Mouse (Mus musculus) neural tube, embryonic 13.5 days (tissue): Measurements from ENCODE around the gene Gm13271. TPM values are rescaled to one million over a fixed set of nuclear protein-coding genes. Genes with fewer than 3 reads are reported as not detected.
A peak's percentile ranks its signal among the peaks of the same experiment; 100 is the strongest.
"Not testable (repeated sequence)": the region's sequence is repeated elsewhere in the genome, so short reads cannot be mapped to it uniquely, and the experiment has no call there.

ENCODE experiments used
- ATAC-seq: fragments of 200-750 bp; cut with Nextera tagmentation; 2 replicates; pipeline ENCODE4 v1.8.0; 2017; ENCODE audit warnings: low read depth, mild to moderate bottlenecking, moderate TSS enrichment, moderate library complexity
- H3K27ac ChIP-seq: fragments of 300-500 bp; sonication (generic); replicated peaks from 2 replicates; pipeline ENCODE4 v1.5.1; 2015; ENCODE audit warnings: moderate library complexity, mild to moderate bottlenecking, inconsistent platforms
- H3K27me3 ChIP-seq: fragments of 300-500 bp; sonication (generic); 2 replicates; pipeline ENCODE4 v1.6.1; 2015; ENCODE audit warnings: mild to moderate bottlenecking, inconsistent platforms
- H3K36me3 ChIP-seq: fragments of 300-500 bp; sonication (generic); 2 replicates; pipeline ENCODE4 v1.6.1; 2015; ENCODE audit warnings: mild to moderate bottlenecking, inconsistent platforms
- H3K4me1 ChIP-seq: fragments of 300-500 bp; sonication (generic); replicated peaks from 2 replicates; pipeline ENCODE4 v1.6.1; 2015; ENCODE audit warnings: inconsistent platforms
- H3K4me2 ChIP-seq: fragments of 300-500 bp; sonication (generic); 2 replicates; pipeline ENCODE4 v1.6.1; 2015; ENCODE audit warnings: inconsistent platforms, mild to moderate bottlenecking, moderate library complexity
- H3K4me3 ChIP-seq: fragments of 300-500 bp; sonication (generic); 2 replicates; pipeline ENCODE4 v1.5.1; 2015; ENCODE audit warnings: mild to moderate bottlenecking, inconsistent platforms
- H3K9ac ChIP-seq: fragments of 300-500 bp; sonication (generic); 2 replicates; pipeline ENCODE4 v1.6.1; 2015; ENCODE audit warnings: moderate library complexity, mild to moderate bottlenecking, inconsistent platforms
- H3K9me3 ChIP-seq: fragments of 300-500 bp; sonication (generic); 2 replicates; pipeline ENCODE4 v1.6.1; 2016; ENCODE audit warnings: inconsistent platforms
- WGBS: fragments of 180-500 bp; shearing (Covaris S2); methylation state at CpG from one replicate; pipeline ENCODE4 v1.1.7; 2015; 5-methylcytosine and 5-hydroxymethylcytosine counted together
- polyA plus RNA-seq: library from polyadenylated mRNA; unstranded; fragments of >200 nt; fragmentation: Nextera tagmentation; extraction: Ambion mirVana; gene quantifications from 2 replicates; pipeline ENCODE4 v1.2.1, GENCODE M21; 2015

The Gm13271 gene
- polyA plus RNA-seq, 1 experiment from 2014 or later, result not detected

DNA sequence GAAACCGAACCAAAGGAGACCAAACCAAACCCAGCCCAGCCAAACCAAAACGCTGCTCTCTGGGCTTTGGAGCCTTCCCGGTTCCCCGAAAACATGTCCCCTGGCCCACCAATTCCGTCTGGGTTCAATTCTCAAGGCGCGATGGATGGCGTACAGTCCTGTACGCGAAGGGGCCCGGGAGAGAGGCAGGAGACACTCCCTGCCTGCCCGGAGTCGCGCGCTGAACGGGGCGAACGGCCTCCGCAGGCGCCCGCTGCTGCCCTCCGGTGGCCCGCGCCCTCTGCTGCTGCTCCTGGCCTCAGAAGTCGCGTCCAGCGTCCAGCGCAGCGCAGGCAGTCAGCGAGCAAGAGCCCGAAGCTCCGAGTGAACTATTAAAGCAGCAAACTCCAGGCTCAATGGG lies 18.9 kb downstream of the Gm13271 start, which contains the start of gene Gm13290:
TSS of gene Gm13290 (plus strand) at position 301 of the 400 bp plus-strand sequence.
- H3K4me1 ChIP-seq, H3K9ac ChIP-seq, H3K27me3 ChIP-seq, H3K9me3 ChIP-seq, H3K36me3 ChIP-seq, ATAC-seq, H3K4me2 ChIP-seq, H3K4me3 ChIP-seq, H3K27ac ChIP-seq: not testable (repeated sequence)
- WGBS, result no CpG with 5 or more reads among the region's 32 CpGs

DNA sequence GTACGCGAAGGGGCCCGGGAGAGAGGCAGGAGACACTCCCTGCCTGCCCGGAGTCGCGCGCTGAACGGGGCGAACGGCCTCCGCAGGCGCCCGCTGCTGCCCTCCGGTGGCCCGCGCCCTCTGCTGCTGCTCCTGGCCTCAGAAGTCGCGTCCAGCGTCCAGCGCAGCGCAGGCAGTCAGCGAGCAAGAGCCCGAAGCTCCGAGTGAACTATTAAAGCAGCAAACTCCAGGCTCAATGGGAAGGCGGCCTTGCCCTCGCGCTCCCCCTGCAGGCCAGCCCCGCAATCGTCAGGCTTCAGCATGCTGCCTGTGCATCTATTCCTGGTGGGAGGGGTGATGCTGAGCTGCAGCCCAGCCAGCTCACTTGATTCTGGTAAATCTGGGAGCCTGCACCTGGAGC lies 22.0 kb downstream of the Gm13271 start, which contains the start of gene Gm13289:
TSS of gene Gm13289 (plus strand) at position 301 of the 400 bp plus-strand sequence.
- H3K27ac ChIP-seq, ATAC-seq, H3K4me1 ChIP-seq, H3K27me3 ChIP-seq, H3K36me3 ChIP-seq, H3K9me3 ChIP-seq, H3K4me2 ChIP-seq, H3K9ac ChIP-seq, H3K4me3 ChIP-seq: not testable (repeated sequence)
- no CpG with 5 or more reads among the region's 29 CpGs for WGBS

- not testable (repeated sequence) for H3K36me3 ChIP-seq, H3K27me3 ChIP-seq, H3K4me1 ChIP-seq, H3K27ac ChIP-seq, H3K9ac ChIP-seq, H3K4me3 ChIP-seq, ATAC-seq, H3K9me3 ChIP-seq, H3K4me2 ChIP-seq
- WGBS, result no CpG with 5 or more reads among the region's 29 CpGs
Measured at GRCm38 (mm10) chr4:88779550-88779949, 24.9 kb downstream of the Gm13271 start, which contains the start of gene Gm13272. Gene Gm13272, plus strand, starts transcription at chr4:88779850.

GRCm38 (mm10) chr4:88780320-88780719 lies 25.7 kb downstream of the Gm13271 start:
- H3K27ac ChIP-seq, H3K4me2 ChIP-seq, H3K9me3 ChIP-seq, H3K36me3 ChIP-seq, H3K27me3 ChIP-seq, H3K4me1 ChIP-seq, H3K9ac ChIP-seq, ATAC-seq, H3K4me3 ChIP-seq: not testable (repeated sequence)
- WGBS, result 46% methylated on average over 16 of the region's 18 CpGs

GRCm38 (mm10) chr4:88781831-88782230 lies 27.2 kb downstream of the Gm13271 start, which contains the start of gene Ifnz:
Gene Ifnz, plus strand, starts transcription at chr4:88782131.
- H3K4me1 ChIP-seq, H3K36me3 ChIP-seq, H3K27me3 ChIP-seq, ATAC-seq, H3K9ac ChIP-seq, H3K9me3 ChIP-seq, H3K27ac ChIP-seq: not testable (repeated sequence)
- Histone ChIP-seq H3K4me3 (peak within 1 kb of the TSS; percentile 19; the same call in 1 of the 2 replicates), H3K4me2 (peak within 1 kb of the TSS; percentile 41)
- 19% methylated on average over 5 of the region's 7 CpGs for WGBS

DNA sequence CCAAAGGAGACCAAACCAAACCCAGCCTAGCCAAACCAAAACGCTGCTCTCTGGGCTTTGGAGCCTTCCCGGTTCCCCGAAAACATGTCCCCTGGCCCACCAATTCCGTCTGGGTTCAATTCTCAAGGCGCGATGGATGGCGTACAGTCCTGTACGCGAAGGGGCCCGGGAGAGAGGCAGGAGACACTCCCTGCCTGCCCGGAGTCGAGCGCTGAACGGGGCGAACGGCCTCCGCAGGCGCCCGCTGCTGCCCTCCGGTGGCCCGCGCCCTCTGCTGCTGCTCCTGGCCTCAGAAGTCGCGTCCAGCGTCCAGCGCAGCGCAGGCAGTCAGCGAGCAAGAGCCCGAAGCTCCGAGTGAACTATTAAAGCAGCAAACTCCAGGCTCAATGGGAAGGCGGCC lies 27.7 kb downstream of the Gm13271 start:
- not testable (repeated sequence) for H3K9ac ChIP-seq, H3K36me3 ChIP-seq, H3K4me1 ChIP-seq, H3K9me3 ChIP-seq, H3K27ac ChIP-seq, ATAC-seq, H3K27me3 ChIP-seq
- Histone ChIP-seq H3K4me2 (peak overlapping the region; percentile 41), H3K4me3 (peak overlapping the region; percentile 19; the same call in 1 of the 2 replicates)
- 0% methylated on average over 3 of the region's 31 CpGs for WGBS

- not testable (repeated sequence) for ATAC-seq, H3K4me3 ChIP-seq, H3K9me3 ChIP-seq, H3K4me2 ChIP-seq, H3K27ac ChIP-seq, H3K9ac ChIP-seq, H3K4me1 ChIP-seq, H3K27me3 ChIP-seq, H3K36me3 ChIP-seq
- no CpG with 5 or more reads among the region's 27 CpGs for WGBS
Measured at GRCm38 (mm10) chr4:88785409-88785808, 30.7 kb downstream of the Gm13271 start, which contains the start of gene Gm13276. Gene Gm13276, plus strand, starts transcription at chr4:88785709.

GRCm38 (mm10) chr4:88788402-88788801 lies 33.7 kb downstream of the Gm13271 start, which contains the start of gene Gm13277:
Gene Gm13277, plus strand, starts transcription at chr4:88788632.
- not testable (repeated sequence) for H3K9ac ChIP-seq, H3K4me1 ChIP-seq, H3K27me3 ChIP-seq, H3K27ac ChIP-seq, H3K9me3 ChIP-seq, H3K4me2 ChIP-seq, H3K4me3 ChIP-seq, H3K36me3 ChIP-seq, ATAC-seq
- 0% methylated on average over 4 of the region's 28 CpGs for WGBS

- no CpG with 5 or more reads among the region's 28 CpGs for WGBS
- ATAC-seq, result not testable (repeated sequence)
Measured at GRCm38 (mm10) chr4:88791250-88791649, 36.6 kb downstream of the Gm13271 start, which contains the start of gene Gm13278. Gene Gm13278, plus strand, starts transcription at chr4:88791550.

GRCm38 (mm10) chr4:88793936-88794675 lies 39.4 kb downstream of the Gm13271 start, which contains the start of gene Gm13275:
Gene Gm13275, plus strand, starts transcription at chr4:88794487.
- H3K4me2 ChIP-seq, H3K4me1 ChIP-seq, H3K36me3 ChIP-seq, ATAC-seq, H3K9ac ChIP-seq, H3K27ac ChIP-seq, H3K27me3 ChIP-seq, H3K9me3 ChIP-seq, H3K4me3 ChIP-seq: not testable (repeated sequence)
- 2% methylated on average over 12 of the region's 52 CpGs for WGBS

More at GRCm38 (mm10) chr4:88791250-88791649, 36.6 kb downstream of the Gm13271 start, which contains the start of gene Gm13278:
- not testable (repeated sequence) for H3K4me2 ChIP-seq, H3K9me3 ChIP-seq, H3K27me3 ChIP-seq, H3K4me1 ChIP-seq, H3K36me3 ChIP-seq, H3K4me3 ChIP-seq, H3K27ac ChIP-seq, H3K9ac ChIP-seq

DNA sequence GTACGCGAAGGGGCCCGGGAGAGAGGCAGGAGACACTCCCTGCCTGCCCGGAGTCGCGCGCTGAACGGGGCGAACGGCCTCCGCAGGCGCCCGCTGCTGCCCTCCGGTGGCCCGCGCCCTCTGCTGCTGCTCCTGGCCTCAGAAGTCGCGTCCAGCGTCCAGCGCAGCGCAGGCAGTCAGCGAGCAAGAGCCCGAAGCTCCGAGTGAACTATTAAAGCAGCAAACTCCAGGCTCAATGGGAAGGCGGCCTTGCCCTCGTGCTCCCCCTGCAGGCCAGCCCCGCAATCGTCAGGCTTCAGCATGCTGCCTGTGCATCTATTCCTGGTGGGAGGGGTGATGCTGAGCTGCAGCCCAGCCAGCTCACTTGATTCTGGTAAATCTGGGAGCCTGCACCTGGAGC lies 42.4 kb downstream of the Gm13271 start, which contains the start of gene Gm13279:
TSS of gene Gm13279 (plus strand) at position 301 of the 400 bp plus-strand sequence.
- ATAC-seq, H3K27me3 ChIP-seq, H3K27ac ChIP-seq, H3K9ac ChIP-seq, H3K4me2 ChIP-seq, H3K9me3 ChIP-seq, H3K4me3 ChIP-seq, H3K36me3 ChIP-seq, H3K4me1 ChIP-seq: not testable (repeated sequence)
- WGBS, result no CpG with 5 or more reads among the region's 28 CpGs

DNA sequence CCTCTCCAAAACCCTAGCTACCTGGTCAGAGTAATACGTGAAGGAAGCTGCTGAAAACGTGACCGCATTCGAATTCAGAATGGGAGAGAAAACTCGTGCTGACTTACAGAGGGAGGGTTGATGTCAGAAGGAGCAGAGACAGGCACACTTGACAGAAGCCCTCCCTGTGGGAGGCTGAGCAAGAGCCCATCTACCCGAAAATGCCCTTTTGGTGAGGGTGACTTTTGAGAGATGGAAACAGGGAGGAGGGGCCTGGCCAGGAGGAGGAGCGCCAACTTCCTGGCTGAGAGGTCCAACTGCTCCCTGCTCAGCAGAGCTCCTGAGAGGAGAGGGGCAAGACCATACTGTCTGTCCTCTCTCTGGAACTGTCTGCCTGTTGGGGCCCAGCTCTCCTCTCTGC lies 44.7 kb downstream of the Gm13271 start, which contains the start of gene Gm13285:
TSS of gene Gm13285 (plus strand) at position 301 of the 400 bp plus-strand sequence.
- H3K4me2 ChIP-seq, H3K9me3 ChIP-seq, H3K4me1 ChIP-seq, H3K36me3 ChIP-seq, H3K4me3 ChIP-seq, H3K27me3 ChIP-seq, ATAC-seq, H3K27ac ChIP-seq, H3K9ac ChIP-seq: not testable (repeated sequence)
- WGBS, result 19% methylated on average over 5 of the region's 7 CpGs
